Mouse (Mus musculus) thymus, adult 2 months (tissue): ENCODE data around the gene Gjd3. TPM values are rescaled to one million over a fixed set of nuclear protein-coding genes. Genes with fewer than 3 reads are reported as not detected.

Source experiments
- DNase-seq: peaks from one replicate; pipeline ENCODE4 v3.0.0; 2021
- H3K27ac ChIP-seq: fragments of 200-500 bp; 2 replicates; pipeline ENCODE4 v1.5.1; 2012; ENCODE audit warnings: low read length, control low read depth; ENCODE audit not compliant: control insufficient read depth, insufficient read depth
- H3K27me3 ChIP-seq: fragments of 200-500 bp; 2 replicates; pipeline ENCODE4 v1.6.1; 2012; ENCODE audit warnings: mild to moderate bottlenecking, low read length, moderate library complexity, mixed read lengths; ENCODE audit not compliant: control insufficient read depth, insufficient read depth
- H3K36me3 ChIP-seq: fragments of 200-500 bp; 2 replicates; pipeline ENCODE4 v1.6.1; 2012; ENCODE audit warnings: mild to moderate bottlenecking, low read length, moderate library complexity; ENCODE audit not compliant: control insufficient read depth, insufficient read depth
- H3K4me1 ChIP-seq: fragments of 200-500 bp; replicated peaks from 2 replicates; pipeline ENCODE4 v1.6.1; 2012; ENCODE audit warnings: low read length; ENCODE audit not compliant: control insufficient read depth, insufficient read depth
- H3K4me3 ChIP-seq: fragments of 200-500 bp; 2 replicates; pipeline ENCODE4 v1.5.1; 2012; ENCODE audit warnings: mild to moderate bottlenecking, low read length, control low read depth, moderate library complexity; ENCODE audit not compliant: control insufficient read depth, insufficient read depth
- CTCF ChIP-seq: fragments of 200-500 bp; IDR thresholded peaks from 2 replicates; pipeline ENCODE4 v1.5.1; 2012; ENCODE audit warnings: mild to moderate bottlenecking, control low read depth, low read length, moderate library complexity, borderline replicate concordance; ENCODE audit not compliant: control insufficient read depth, poor library complexity, insufficient read depth; ENCODE audit errors: extremely low read depth
- POLR2A ChIP-seq: fragments of 200-500 bp; IDR thresholded peaks from 2 replicates; pipeline ENCODE4 v1.6.1; 2012; ENCODE audit warnings: mild to moderate bottlenecking, low read length, control low read depth, moderate library complexity; ENCODE audit not compliant: control insufficient read depth, poor library complexity, insufficient read depth; ENCODE audit errors: extremely low read depth
- WGBS: fragments of 180-500 bp; shearing (Covaris S2); methylation state at CpG from one replicate; pipeline ENCODE4 v1.1.7; 2018; 5-methylcytosine and 5-hydroxymethylcytosine counted together
- polyA plus RNA-seq: library from polyadenylated mRNA; depleted of rRNA; stranded (reverse); fragments of >200 nt; gene quantifications from 2 replicates; pipeline ENCODE4 v1.2.3, GENCODE M21; 2012

Gene Gjd3
- polyA plus RNA-seq, 1 experiment, result 1.3 TPM

GRCm38 (mm10) chr11:98981997-98982772 is 631 bp downstream of the Gjd3 start:
- Histone ChIP-seq H3K36me3 (no peaks in the 10 kb centered on the region), H3K4me3 (peak overlapping the region; percentile 48), H3K27ac (no peak overlapping the region), H3K27me3 (no peaks in the 10 kb centered on the region), H3K4me1 (peaks cover 13% of the 10 kb centered on the region)
- DNase-seq, result peak; percentile 33
- WGBS, result under 1% methylated on average over 94 of the region's 94 CpGs
- TF ChIP-seq CTCF, result 0 out of 2 replicates have a peak, but pooled peaks have one; percentile 24
- TF ChIP-seq POLR2A, result peak; percentile 33; the same call in 1 of the 2 replicates

GRCm38 (mm10) chr11:98981289-98981996 is 1.4 kb downstream of the Gjd3 start:
- 59% methylated on average over 20 of the region's 20 CpGs for WGBS
- Histone ChIP-seq H3K4me1 (peaks cover 13% of the 10 kb centered on the region), H3K27ac (no peak overlapping the region), H3K4me3 (peak overlapping the region; percentile 48), H3K27me3 (no peaks in the 10 kb centered on the region), H3K36me3 (no peaks in the 10 kb centered on the region)
- TF ChIP-seq CTCF (no peak), POLR2A (no peak)
- DNase-seq, result no peak

- peaks cover 13% of the 10 kb centered on the region for H3K4me1 ChIP-seq
- H3K4me3 ChIP-seq, result no peak overlapping the region
- H3K27me3 ChIP-seq, result no peaks in the 10 kb centered on the region
- no peak for DNase-seq
- H3K27ac ChIP-seq, result no peak overlapping the region
- no peaks in the 10 kb centered on the region for H3K36me3 ChIP-seq
- TF ChIP-seq CTCF (no peak), POLR2A (no peak)
- WGBS, result 79% methylated on average over 5 of the region's 5 CpGs
Measured at GRCm38 (mm10) chr11:98979356-98979755, 3.5 kb downstream of the Gjd3 start.

- H3K36me3 ChIP-seq, result peaks cover 6% of the 10 kb centered on the region
- peaks cover 13% of the 10 kb centered on the region for H3K4me1 ChIP-seq
- H3K27me3 ChIP-seq, result no peaks in the 10 kb centered on the region
- WGBS, result 89% methylated on average over 15 of the region's 15 CpGs
- no peak overlapping the region for H3K27ac ChIP-seq
- no peak for TF ChIP-seq CTCF
- no peak overlapping the region for H3K4me3 ChIP-seq
- no peak for DNase-seq
Measured at GRCm38 (mm10) chr11:98978526-98979148, 4.2 kb downstream of the Gjd3 start.

GRCm38 (mm10) chr11:98974871-98975719 is 7.7 kb downstream of the Gjd3 start:
- DNase-seq, result peak; percentile 74
- 68% methylated on average over 5 of the region's 5 CpGs for WGBS

GRCm38 (mm10) chr11:98974213-98974612 is 8.6 kb downstream of the Gjd3 start:
- no peak for DNase-seq
- no peak for TF ChIP-seq CTCF
- no peak for TF ChIP-seq POLR2A
- Histone ChIP-seq H3K27me3 (no peaks in the 10 kb centered on the region), H3K4me3 (no peak overlapping the region), H3K4me1 (peaks cover 5% of the 10 kb centered on the region; the same call in 1 of the 2 replicates), H3K27ac (no peak overlapping the region), H3K36me3 (peaks cover 41% of the 10 kb centered on the region)
- 97% methylated on average over 6 of the region's 6 CpGs for WGBS

More at GRCm38 (mm10) chr11:98974871-98975719, 7.7 kb downstream of the Gjd3 start:
- H3K4me1 ChIP-seq, result no peaks in the 10 kb centered on the region
- H3K27ac ChIP-seq, result no peak overlapping the region
- H3K27me3 ChIP-seq, result no peaks in the 10 kb centered on the region
- H3K36me3 ChIP-seq, result peaks cover 35% of the 10 kb centered on the region
- no peak overlapping the region for H3K4me3 ChIP-seq
- peak; percentile 42; the same call in 1 of the 2 replicates for TF ChIP-seq CTCF
- TF ChIP-seq POLR2A, result no peak
